7 mouse cellular contexts compared by ENCODE assay signal in the genomic region with DNA sequence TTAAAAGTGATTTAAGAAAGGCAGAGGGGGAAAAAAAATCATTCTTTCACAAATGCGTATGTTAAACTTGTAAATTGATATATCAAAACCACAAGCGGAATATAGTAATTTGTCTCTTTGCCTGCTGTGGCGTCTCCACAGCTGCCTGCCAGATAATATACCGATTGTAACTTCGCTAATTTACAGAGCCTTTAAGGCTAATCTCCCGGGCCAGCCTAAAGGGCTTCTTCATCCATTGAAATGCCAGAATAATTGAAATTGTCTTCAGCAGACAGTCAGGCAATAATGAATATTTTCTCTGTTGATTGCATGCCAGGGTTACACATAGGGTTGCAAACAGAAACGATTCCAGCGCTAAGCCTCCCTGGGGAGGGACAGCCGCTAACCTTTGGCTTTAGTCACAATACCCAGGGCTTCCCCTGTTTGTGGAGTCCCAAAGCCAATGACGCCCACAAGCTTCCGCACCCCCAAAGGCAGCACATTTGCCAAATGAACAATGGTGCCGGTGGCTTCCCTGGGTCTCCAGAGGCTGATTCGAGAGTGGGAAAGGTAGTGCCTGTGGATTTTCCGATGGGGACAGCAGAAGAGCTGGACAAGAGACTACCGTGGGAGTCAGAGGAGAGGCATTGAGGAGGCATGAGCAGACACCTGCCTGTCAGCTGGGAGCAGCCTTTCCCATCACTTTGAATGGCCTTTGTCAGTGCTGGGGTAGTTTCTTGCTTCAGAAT.
DNase-seq lines count a peak whose midpoint lies in the region; ATAC-seq and TF ChIP-seq lines count a peak whose summit lies in the region.

No protein-coding gene starts in this region.

- TF ChIP-seq EP300 in stomach, postnatal 0 days (optimal IDR thresholded peaks at IDR 0.05), result no peak

- no peak for ATAC-seq in stomach, embryonic 16.5 days (ENCODE audit: insufficient read depth, low FRiP score)
- ATAC-seq in stomach, postnatal 0 days (ENCODE audit: low FRiP score, low TSS enrichment), result no peak
- ATAC-seq in erythroid progenitor cell, adult 5-6 weeks (replicated peaks; ENCODE audit: low FRiP score, poor library complexity, severe bottlenecking), result no peak

- H3K4me2 ChIP-seq in stomach, embryonic 16.5 days (ENCODE audit: low read depth, low read length), result 0 out of 2 replicates have a peak overlapping the region, but pooled peaks have one; percentile 2
- no peak overlapping the region for H3K4me2 ChIP-seq in stomach, postnatal 0 days (replicated peaks; ENCODE audit: low read depth)

- no peaks in the 10 kb centered on the region for H3K27me3 ChIP-seq in stomach, embryonic 16.5 days (ENCODE audit: control insufficient read depth, insufficient read depth, low read length)
- H3K27me3 ChIP-seq in stomach, postnatal 0 days (ENCODE audit: control insufficient read depth, insufficient read depth, low read length), result no peaks in the 10 kb centered on the region

- no peak overlapping the region for H3K4me3 ChIP-seq in stomach, embryonic 16.5 days (replicated peaks; ENCODE audit: low read length)
- no peak overlapping the region for H3K4me3 ChIP-seq in stomach, postnatal 0 days (ENCODE audit: low read depth, low read length)
- peak overlapping the region; percentile 58 for H3K4me3 ChIP-seq in gastrocnemius, adult 2 months
- no peak overlapping the region for H3K4me3 ChIP-seq in layer of hippocampus, adult 2 months

- no peaks in the 10 kb centered on the region for H3K36me3 ChIP-seq in stomach, embryonic 16.5 days (ENCODE audit: control insufficient read depth, insufficient read depth, low read length)
- no peaks in the 10 kb centered on the region for H3K36me3 ChIP-seq in stomach, postnatal 0 days (ENCODE audit: control insufficient read depth, insufficient read depth, low read length)

- no peaks in the 10 kb centered on the region for H3K9me3 ChIP-seq in stomach, embryonic 16.5 days (replicated peaks; ENCODE audit: control insufficient read depth, low read length)
- H3K9me3 ChIP-seq in stomach, postnatal 0 days (ENCODE audit: control insufficient read depth, low read length), result no peaks in the 10 kb centered on the region

- no peak for DNase-seq in stomach, postnatal 0 days (ENCODE audit: low spot score)
- peak; percentile 54 for DNase-seq in gastrocnemius, adult 2 months
- DNase-seq in kidney, postnatal 14 days, result peak; percentile 17
- no peak for DNase-seq in urinary bladder, postnatal 4 days (ENCODE audit: low spot score in 2 of 2)
- no peak for DNase-seq in layer of hippocampus, adult 2 months (ENCODE audit: low spot score in 2 of 2)

- H3K4me1 ChIP-seq in stomach, embryonic 16.5 days (ENCODE audit: control insufficient read depth, insufficient read depth, low read length), result no peaks in the 10 kb centered on the region
- no peaks in the 10 kb centered on the region for H3K4me1 ChIP-seq in stomach, postnatal 0 days (replicated peaks; ENCODE audit: control insufficient read depth, insufficient read depth)

- no peak overlapping the region for H3K27ac ChIP-seq in stomach, embryonic 16.5 days (ENCODE audit: low read length)
- no peak overlapping the region for H3K27ac ChIP-seq in stomach, postnatal 0 days (replicated peaks)
- no peak overlapping the region for H3K27ac ChIP-seq in gastrocnemius, adult 2 months
- H3K27ac ChIP-seq in layer of hippocampus, adult 2 months, result no peak overlapping the region

- intact Hi-C loops in gastrocnemius, adult 2 months (cut with DNase I), result no loop called here

- H3K9ac ChIP-seq in stomach, embryonic 16.5 days (ENCODE audit: low read length), result no peak overlapping the region
- no peak overlapping the region for H3K9ac ChIP-seq in stomach, postnatal 0 days (ENCODE audit: low read length)

- 36% methylated on average over 15 of the region's 15 CpGs for WGBS in stomach, embryonic 16.5 days
- WGBS in stomach, postnatal 0 days, result 37% methylated on average over 15 of the region's 15 CpGs

- TF ChIP-seq CTCF in stomach, postnatal 0 days (IDR thresholded peaks at IDR 0.05; ENCODE audit: low read depth), result no peak
- no peak for TF ChIP-seq CTCF in gastrocnemius, adult 2 months (IDR thresholded peaks at IDR 0.05)
- TF ChIP-seq CTCF in layer of hippocampus, adult 2 months (conservative IDR thresholded peaks at IDR 0.05), result no peak

Comparison
In these comparisons a context has a peak if more than half of its experiments do, and no peak if none do; other contexts are left out.
1. DNase-seq: peak in gastrocnemius, adult 2 months (single experiment) and kidney, postnatal 14 days (single experiment); none in stomach, postnatal 0 days (single experiment), urinary bladder, postnatal 4 days (0 of 2) and layer of hippocampus, adult 2 months (0 of 2).